Mouse (Mus musculus): ENCODE results near the gene Slc22a1.
A peak's percentile ranks its signal among the peaks of the same experiment; 100 is the strongest.

Slc22a1 gene

GRCm38 (mm10) chr17:12675646-12676045, at the start of gene Slc22a1:
Slc22a1 (minus strand) TSS chr17:12675829.
- no peak for DNase-seq (ENCODE audit: low read depth, low spot score)

GRCm38 (mm10) chr17:12724767-12725744, 49.4 kb upstream of the Slc22a1 start:
- peak; percentile 61 for DNase-seq (ENCODE audit: low read depth, low spot score)

DNA sequence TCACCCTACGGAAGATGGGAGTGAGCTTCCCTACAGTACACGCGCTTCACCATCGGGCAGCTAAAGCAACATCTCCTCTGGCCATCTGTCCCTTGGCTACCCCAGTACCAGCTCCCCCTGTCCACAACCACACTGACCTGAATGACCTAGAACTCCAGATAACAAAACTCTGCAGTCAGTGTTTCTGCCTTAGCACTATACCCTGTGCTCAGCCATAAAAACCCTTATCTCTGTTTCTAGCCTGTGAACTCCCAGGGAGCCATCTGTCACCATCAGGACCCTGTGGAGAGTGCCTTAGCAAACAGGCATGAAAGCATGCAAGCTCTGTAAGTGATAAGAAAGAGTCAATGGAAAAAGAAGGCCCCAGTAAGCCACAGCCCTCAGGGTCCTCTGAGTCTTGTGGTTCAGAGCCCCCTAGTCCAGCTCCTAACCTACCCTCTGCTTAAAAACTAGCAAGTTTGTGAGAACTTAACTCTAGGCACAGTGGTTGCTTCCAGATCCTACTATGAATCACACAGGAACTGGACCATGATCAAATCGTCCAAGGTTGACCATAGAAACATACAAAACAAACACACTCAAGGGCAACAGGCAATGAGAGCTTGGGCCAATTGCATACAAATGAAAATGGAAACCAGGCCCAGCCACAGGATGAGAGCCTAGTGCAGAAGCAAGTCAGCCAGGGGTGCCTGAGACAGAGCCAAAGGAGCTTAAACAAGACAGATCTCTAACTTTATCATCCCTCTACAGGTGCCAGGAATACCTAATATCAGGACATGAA, 48.5 kb upstream of the Slc22a1 start:
- peak; percentile 59 for DNase-seq (ENCODE audit: low read depth, low spot score)

- DNase-seq (ENCODE audit: low read depth, low spot score) = no peak
Observed at GRCm38 (mm10) chr17:12722622-12723021, 47.0 kb upstream of the Slc22a1 start.

DNA sequence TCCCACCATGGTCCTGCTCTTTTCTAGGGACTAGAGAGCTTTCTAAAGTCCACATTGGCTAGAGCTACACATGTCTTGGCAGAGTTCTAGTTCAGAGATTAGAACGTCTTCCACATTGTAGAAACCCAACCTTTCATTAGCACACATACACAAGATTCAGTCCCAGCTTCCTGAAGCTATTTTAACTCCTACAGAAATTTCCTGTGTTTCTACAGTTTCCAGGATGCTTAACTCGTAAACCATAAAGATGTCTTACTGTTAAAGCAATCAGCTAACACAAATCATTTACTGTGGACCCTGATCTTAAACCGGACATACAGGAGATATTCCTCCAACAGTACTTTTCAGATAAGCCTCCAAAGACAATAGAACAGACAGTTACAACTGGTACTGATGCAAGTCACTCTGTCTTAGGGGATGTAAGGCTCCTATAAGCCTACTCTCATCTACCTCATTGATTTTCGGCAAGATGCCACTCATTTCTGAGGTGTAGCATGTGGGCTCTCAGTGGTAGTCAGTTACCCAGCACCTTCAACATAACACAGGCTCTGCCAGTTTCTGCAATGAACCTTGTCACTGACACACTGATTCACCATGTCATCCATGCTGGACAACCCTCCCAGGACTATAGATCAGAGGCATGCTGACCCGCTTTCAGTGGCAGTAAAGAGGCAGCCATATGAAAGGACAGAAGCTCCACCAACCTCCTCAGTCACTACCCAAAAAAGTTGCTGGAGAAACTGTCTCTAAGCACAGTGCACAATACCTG, 45.7 kb upstream of the Slc22a1 start:
- peak; percentile 61 for DNase-seq (ENCODE audit: low read depth, low spot score)

GRCm38 (mm10) chr17:12718251-12718650, 42.6 kb upstream of the Slc22a1 start:
- peak; percentile 98 for DNase-seq (ENCODE audit: low read depth, low spot score)

GRCm38 (mm10) chr17:12717445-12717844, 41.8 kb upstream of the Slc22a1 start:
- DNase-seq (ENCODE audit: low read depth, low spot score) = no peak

- DNase-seq (ENCODE audit: low read depth, low spot score) = no peak
Observed at GRCm38 (mm10) chr17:12715032-12715431, 39.4 kb upstream of the Slc22a1 start.

GRCm38 (mm10) chr17:12714080-12714561, 38.5 kb upstream of the Slc22a1 start:
- peak; percentile 24 for DNase-seq (ENCODE audit: low read depth, low spot score)

DNA sequence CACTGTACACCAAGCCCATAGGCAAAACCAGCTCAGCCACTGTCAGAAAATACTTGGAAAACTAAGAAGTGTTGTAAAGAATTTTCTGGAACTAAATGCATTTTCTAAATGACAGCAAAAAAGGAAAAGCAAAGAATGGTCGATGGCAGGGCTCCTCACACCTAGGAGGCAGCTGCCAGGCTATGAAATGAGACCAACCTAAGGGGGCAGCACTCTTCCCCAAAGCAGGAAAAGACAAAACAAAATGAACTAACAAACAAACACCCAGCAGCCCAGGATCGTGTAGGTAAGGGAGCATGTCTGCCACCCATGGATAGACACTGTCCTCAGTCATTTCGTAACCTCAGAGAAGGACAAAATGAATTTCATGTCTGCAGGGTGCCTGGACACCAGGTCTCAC, 37.4 kb upstream of the Slc22a1 start:
- no peak for DNase-seq (ENCODE audit: low read depth, low spot score)

DNA sequence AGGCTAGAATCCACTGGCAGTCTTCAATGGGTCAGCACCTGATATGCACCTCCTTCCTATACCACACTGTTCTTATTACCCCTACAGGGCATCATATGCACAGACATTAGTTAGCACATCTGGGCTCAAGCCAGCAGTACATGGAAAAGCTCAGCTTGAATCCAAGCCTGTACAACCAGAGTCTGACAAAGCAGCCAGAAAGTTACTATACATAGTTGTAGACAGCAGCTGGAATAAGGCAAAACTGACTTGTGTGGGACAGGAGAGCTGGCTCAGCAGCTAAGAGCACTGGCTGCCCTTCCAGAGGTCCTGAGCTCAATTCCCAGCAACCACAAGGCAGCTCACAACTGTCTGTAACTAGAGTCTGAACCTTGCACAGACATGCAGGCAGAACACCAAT, 36.6 kb upstream of the Slc22a1 start:
- no peak for DNase-seq (ENCODE audit: low read depth, low spot score)

DNA sequence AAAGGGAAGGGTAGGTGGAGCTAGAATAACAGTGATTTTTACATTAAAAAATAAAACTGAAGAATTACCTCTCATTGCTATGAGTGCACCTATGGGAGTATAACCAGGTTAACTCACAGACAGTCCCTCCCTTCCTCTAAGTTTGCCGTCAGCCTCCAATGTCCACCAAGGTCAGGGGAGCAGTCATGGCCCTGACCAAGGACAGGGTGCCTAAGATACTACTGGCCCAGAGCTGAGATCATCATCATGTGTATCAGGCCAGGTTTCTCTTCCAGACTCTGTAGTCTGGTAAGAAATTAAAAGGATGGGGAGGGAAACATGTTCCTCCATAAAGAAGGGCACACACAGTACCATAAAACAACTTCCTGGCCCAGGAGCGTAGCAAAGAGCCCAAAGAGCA, 35.3 kb upstream of the Slc22a1 start:
- DNase-seq (ENCODE audit: low read depth, low spot score) = no peak

- DNase-seq (ENCODE audit: low read depth, low spot score) = peak; percentile 59
Observed at GRCm38 (mm10) chr17:12710050-12710780, 34.6 kb upstream of the Slc22a1 start.

- no peak for DNase-seq (ENCODE audit: low read depth, low spot score)
Observed at GRCm38 (mm10) chr17:12708398-12708797, 32.8 kb upstream of the Slc22a1 start.

DNA sequence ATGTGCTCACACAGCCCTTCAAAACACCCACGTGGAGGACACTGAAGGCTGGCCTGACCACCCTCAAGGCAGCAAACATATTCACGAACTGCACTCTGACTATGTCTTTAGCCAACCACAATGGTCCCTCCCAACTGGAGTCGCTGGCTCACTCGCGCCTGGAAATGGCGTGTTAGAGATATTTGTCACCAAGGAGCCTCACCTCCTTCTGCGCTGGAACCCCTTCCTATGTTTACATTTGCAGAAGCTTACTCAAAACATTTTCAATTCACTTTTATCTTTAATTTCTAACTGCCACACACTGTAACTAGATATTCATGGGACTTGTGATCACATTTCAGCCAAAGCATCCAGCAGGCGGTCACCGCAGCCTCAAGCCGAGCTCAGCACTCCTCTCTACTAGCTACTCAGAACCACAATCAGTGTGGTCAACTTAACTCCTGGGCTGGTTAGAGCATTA, 31.0 kb upstream of the Slc22a1 start:
- no peak for DNase-seq (ENCODE audit: low read depth, low spot score)

GRCm38 (mm10) chr17:12702901-12703300, 27.3 kb upstream of the Slc22a1 start:
- peak; percentile 63 for DNase-seq (ENCODE audit: low read depth, low spot score)

DNA sequence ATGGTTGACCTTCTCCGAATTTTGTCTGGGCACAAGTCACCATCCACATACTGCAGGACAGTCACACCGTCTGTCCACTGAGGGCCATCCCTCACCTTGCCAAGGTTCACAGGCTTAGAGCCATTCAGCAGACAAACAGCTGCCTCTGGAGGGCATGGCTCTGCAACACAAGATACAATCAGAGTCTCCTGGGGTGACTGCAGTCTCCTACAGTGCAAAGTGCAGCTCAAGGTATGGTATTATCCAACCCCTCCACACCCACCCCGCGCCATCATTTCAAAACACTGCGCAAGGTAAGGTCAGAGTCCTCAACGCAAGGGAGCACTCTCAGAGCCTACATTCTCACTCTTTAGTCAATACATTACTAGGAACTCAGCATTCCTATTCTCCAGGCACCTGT, 24.7 kb upstream of the Slc22a1 start:
- no peak for DNase-seq (ENCODE audit: low read depth, low spot score)

DNA sequence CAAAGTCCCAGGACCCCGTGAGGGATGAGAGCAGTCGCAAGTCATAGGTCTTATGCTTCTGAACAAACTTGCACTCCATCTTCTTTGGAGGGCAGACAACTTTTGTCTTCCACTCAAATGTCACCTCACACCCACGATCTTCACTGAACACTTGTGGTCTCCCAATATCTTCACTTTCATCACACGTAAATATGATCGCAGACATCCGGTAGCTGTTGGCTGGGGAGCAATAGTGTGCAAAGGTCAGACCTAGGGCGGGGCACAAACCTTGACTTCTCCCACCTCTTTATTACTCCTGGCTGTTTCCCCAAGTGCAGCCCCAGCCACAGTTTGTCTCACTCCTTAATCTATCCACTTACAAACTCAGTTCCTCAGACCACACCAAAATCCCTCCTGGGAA, 16.3 kb upstream of the Slc22a1 start:
- no peak for DNase-seq (ENCODE audit: low read depth, low spot score)

DNA sequence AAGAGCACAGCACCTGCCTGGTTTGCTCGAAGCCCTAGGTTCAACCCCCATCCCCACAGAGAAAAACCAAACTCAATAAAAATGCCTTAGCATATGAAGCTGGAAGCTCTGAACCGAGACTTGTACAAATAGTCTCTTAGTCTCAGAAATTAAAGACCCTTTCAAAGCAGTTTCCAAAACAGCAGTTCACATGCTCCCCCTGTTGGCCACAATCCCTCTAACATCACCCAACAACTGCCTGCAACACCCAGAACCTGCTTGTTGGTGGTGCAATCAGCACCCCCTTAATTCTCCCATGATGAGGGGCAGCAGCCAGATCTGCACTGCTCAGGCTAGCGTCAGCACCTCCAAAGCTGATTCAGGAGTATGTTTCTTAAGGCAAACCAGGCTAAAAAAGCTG, 13.9 kb upstream of the Slc22a1 start:
- DNase-seq (ENCODE audit: low read depth, low spot score) = peak; percentile 56

DNA sequence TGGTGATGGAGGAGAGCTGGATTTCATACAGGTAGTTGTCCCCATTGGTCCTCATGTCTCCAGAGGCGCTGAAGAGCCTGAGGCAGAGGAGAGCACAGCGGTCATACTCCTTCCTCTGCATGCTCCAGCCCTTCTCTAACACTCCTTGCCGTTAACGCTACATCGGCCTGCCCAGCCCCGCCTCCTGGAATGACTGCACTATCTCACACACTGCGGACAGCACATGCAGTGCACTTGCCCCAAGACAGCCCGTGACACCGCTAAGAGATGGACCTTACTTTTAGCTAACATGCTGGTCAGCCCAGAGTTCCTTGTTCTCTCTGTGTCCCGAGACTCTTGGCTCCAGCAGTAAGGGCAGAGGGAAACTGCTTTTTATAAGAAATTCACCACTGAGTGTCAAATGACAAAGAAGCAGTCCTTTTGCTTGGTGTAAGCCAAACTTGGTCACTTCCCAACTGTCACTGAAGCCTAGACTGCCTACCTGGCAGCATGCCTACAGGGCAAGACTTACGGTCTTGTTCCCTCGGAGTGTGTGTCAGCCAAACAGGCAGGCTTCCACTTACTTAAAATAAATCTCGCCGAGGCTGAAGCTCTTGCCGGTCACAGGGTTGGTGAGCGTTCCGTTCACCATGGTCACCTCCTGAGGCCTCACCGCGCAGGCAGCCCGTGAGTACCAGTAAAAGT, 12.9 kb upstream of the Slc22a1 start:
- peak; percentile 86 for DNase-seq (ENCODE audit: low read depth, low spot score)

Measured in brain, adult 2 months (tissue).